Mouse (Mus musculus) heart, postnatal 0 days (tissue): ENCODE results near the gene Tada1.

Source experiments
- CTCF ChIP-seq: IDR thresholded peaks from 2 replicates; pipeline ENCODE4 v1.5.1; 2016; ENCODE audit warnings: antibody characterized with exemption, control low read depth, low read depth
- EP300 ChIP-seq: IDR thresholded peaks from 2 replicates; pipeline ENCODE4 v1.6.1; 2016; ENCODE audit warnings: antibody characterized with exemption, low read depth

GRCm38 (mm10) chr1:166381821-166382220 lies 2.9 kb downstream of the Tada1 start:
- TF ChIP-seq CTCF (no peak), EP300 (no peak)
